Comparison of ENCODE assay signal across 13 mouse cellular contexts in the genomic region with DNA sequence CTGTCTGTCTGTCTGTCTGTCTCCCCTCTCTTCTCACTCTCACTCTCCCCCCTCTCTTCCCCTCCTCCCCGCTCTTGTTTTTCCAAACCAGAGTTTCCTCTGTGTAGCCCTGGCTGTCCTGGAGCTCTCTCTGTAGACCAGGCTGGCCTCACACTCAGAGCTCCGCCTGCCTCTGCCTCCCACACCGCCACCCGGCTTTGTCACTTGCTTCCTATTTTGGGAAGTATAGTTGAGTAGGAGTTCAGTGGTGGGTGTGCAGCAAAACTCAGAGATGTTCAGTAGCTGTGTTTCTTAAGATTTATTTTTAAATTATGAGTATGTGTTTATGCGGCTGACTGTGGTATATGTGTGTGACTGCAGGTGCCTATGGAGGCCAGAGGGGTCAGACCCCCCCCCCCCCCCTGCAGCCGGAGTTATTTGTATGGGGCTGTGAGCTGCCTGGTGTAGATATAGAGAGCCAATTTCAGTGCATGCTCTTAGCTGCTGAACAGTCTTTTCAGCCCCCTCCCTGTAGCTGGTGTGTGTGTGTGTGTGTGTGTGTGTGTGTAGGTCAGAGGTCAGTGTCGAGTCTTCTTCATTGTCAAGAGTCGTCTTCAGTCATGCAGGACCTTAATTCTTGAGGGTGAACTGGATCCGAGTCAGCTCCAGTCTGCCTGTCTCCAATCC. TPM values are rescaled to one million over a fixed set of nuclear protein-coding genes. Genes with fewer than 3 reads are reported as not detected.
A peak's percentile ranks its signal among the peaks of the same experiment; 100 is the strongest.
DNase-seq lines count a peak whose midpoint lies in the region; ATAC-seq and TF ChIP-seq lines count a peak whose summit lies in the region.
"Had no signal": no experiment of that assay in that cellular context is flagged by ENCODE, and none has a peak within 500 bp of the region (broad histone marks: within the 10 kb centered on the region; RNA-seq: fewer than 3 reads in every experiment).

No protein-coding gene starts in this region.

- H3K4me3 ChIP-seq in heart, embryonic 10.5 days, result no peak overlapping the region
- no peak overlapping the region for H3K4me3 ChIP-seq in midbrain, embryonic 10.5 days
- H3K4me3 ChIP-seq in midbrain, postnatal 0 days (ENCODE audit: low read depth, low read length), result no peak overlapping the region
- no peak overlapping the region for H3K4me3 ChIP-seq in stomach, postnatal 0 days (ENCODE audit: low read depth, low read length)
- H3K4me3 ChIP-seq: kidney, embryonic 15.5 days had no signal

- H3K27ac ChIP-seq in heart, embryonic 10.5 days, result peak overlapping the region; percentile 66; the same call in 1 of the 2 replicates
- no peak overlapping the region for H3K27ac ChIP-seq in midbrain, embryonic 10.5 days (replicated peaks)
- H3K27ac ChIP-seq in midbrain, postnatal 0 days (ENCODE audit: low read depth, low read length), result no peak overlapping the region
- H3K27ac ChIP-seq in stomach, postnatal 0 days (replicated peaks), result no peak overlapping the region
- H3K27ac ChIP-seq: kidney, embryonic 15.5 days had no signal

- H3K27me3 ChIP-seq in heart, embryonic 10.5 days (ENCODE audit: insufficient read depth, poor library complexity, severe bottlenecking), result no peaks in the 10 kb centered on the region
- no peaks in the 10 kb centered on the region for H3K27me3 ChIP-seq in midbrain, embryonic 10.5 days (ENCODE audit: low read depth, poor library complexity, severe bottlenecking)
- H3K27me3 ChIP-seq in midbrain, postnatal 0 days (ENCODE audit: insufficient read depth, low read length), result no peaks in the 10 kb centered on the region
- H3K27me3 ChIP-seq in stomach, postnatal 0 days (ENCODE audit: control insufficient read depth, insufficient read depth, low read length), result no peaks in the 10 kb centered on the region
- H3K27me3 ChIP-seq: kidney, embryonic 15.5 days had no signal

- intact Hi-C loops in left cerebral cortex, postnatal 36 days (cut with DNase I), result no loop called here

- no peak overlapping the region for H3K9ac ChIP-seq in midbrain, postnatal 0 days (replicated peaks; ENCODE audit: low read length, poor library complexity, severe bottlenecking)
- no peak overlapping the region for H3K9ac ChIP-seq in stomach, postnatal 0 days (ENCODE audit: low read length)
- H3K9ac ChIP-seq: kidney, embryonic 15.5 days had no signal

- peaks cover 11% of the 10 kb centered on the region for H3K4me1 ChIP-seq in heart, embryonic 10.5 days
- no peaks in the 10 kb centered on the region for H3K4me1 ChIP-seq in midbrain, embryonic 10.5 days
- no peaks in the 10 kb centered on the region for H3K4me1 ChIP-seq in midbrain, postnatal 0 days (ENCODE audit: insufficient read depth, low read length)
- H3K4me1 ChIP-seq in stomach, postnatal 0 days (replicated peaks; ENCODE audit: control insufficient read depth, insufficient read depth), result no peaks in the 10 kb centered on the region
- H3K4me1 ChIP-seq: kidney, embryonic 15.5 days had no signal

- no peak for TF ChIP-seq EP300 in stomach, postnatal 0 days (optimal IDR thresholded peaks at IDR 0.05)

- TF ChIP-seq CTCF in midbrain, postnatal 0 days (IDR thresholded peaks at IDR 0.05), result no peak
- no peak for TF ChIP-seq CTCF in stomach, postnatal 0 days (IDR thresholded peaks at IDR 0.05; ENCODE audit: low read depth)

- ATAC-seq in midbrain, postnatal 0 days (ENCODE audit: low FRiP score), result no peak
- no peak for ATAC-seq in stomach, postnatal 0 days (ENCODE audit: low FRiP score, low TSS enrichment)
- ATAC-seq: hindbrain, embryonic 16.5 days had no signal

- DNase-seq in heart, embryonic 10.5 days (ENCODE audit: low spot score), result peak; percentile 58
- DNase-seq in heart, adult 18-20 months, result no peak
- DNase-seq in midbrain, embryonic 10.5 days (ENCODE audit: low spot score), result peak; percentile 9
- DNase-seq in midbrain, postnatal 0 days (ENCODE audit: low spot score), result no peak
- DNase-seq in left cerebral cortex, postnatal 36 days (ENCODE audit: low spot score in 2 of 2), result peak; percentile 68 to 78
- peak; percentile 8 for DNase-seq in stomach, postnatal 0 days (ENCODE audit: low spot score)
- DNase-seq in adipocyte (ENCODE audit: low spot score), result no peak
- DNase-seq: cerebellum, adult 8-10 months; gastrocnemius, postnatal 14 days; lung, adult 2 months; thymus, adult 18-20 months had no signal

- H3K9me3 ChIP-seq in heart, embryonic 10.5 days, result no peaks in the 10 kb centered on the region
- H3K9me3 ChIP-seq in midbrain, embryonic 10.5 days (replicated peaks), result no peaks in the 10 kb centered on the region
- H3K9me3 ChIP-seq in midbrain, postnatal 0 days (ENCODE audit: low read length), result no peaks in the 10 kb centered on the region
- H3K9me3 ChIP-seq in stomach, postnatal 0 days (ENCODE audit: control insufficient read depth, low read length), result no peaks in the 10 kb centered on the region
- H3K9me3 ChIP-seq: kidney, embryonic 15.5 days had no signal

- H3K36me3 ChIP-seq in heart, embryonic 10.5 days, result peaks cover 71% of the 10 kb centered on the region
- H3K36me3 ChIP-seq in midbrain, embryonic 10.5 days, result peaks cover 100% of the 10 kb centered on the region
- peaks cover 50% of the 10 kb centered on the region for H3K36me3 ChIP-seq in midbrain, postnatal 0 days (ENCODE audit: insufficient read depth, low read length)
- H3K36me3 ChIP-seq in stomach, postnatal 0 days (ENCODE audit: control insufficient read depth, insufficient read depth, low read length), result 0 out of 2 replicates have a peak, but pooled peaks cover 2% of the 10 kb centered on the region

- H3K4me2 ChIP-seq in midbrain, postnatal 0 days (ENCODE audit: low read depth, low read length, poor library complexity, severe bottlenecking), result no peak overlapping the region
- no peak overlapping the region for H3K4me2 ChIP-seq in stomach, postnatal 0 days (replicated peaks; ENCODE audit: low read depth)
- H3K4me2 ChIP-seq: kidney, embryonic 15.5 days had no signal

- WGBS in heart, embryonic 10.5 days, result 85% methylated on average over 9 of the region's 9 CpGs
- 80% methylated on average over 9 of the region's 9 CpGs for WGBS in midbrain, embryonic 10.5 days
- WGBS in midbrain, postnatal 0 days, result 83% methylated on average over 9 of the region's 9 CpGs
- 85% methylated on average over 9 of the region's 9 CpGs for WGBS in stomach, postnatal 0 days

RNA-seq across cellular contexts. Expression of a gene that starts 7.7 kb away (rescaled TPM):
- 11.9 and 13.9 TPM in 2 replicates for polyA plus RNA-seq in heart, embryonic 10.5 days (2016; fragmentation: Nextera tagmentation; extraction: Ambion mirVana)
- 1 to 10 TPM; 8.1 to 9.6 TPM for total RNA-seq in heart, adult 18-20 months (2021)
- polyA plus RNA-seq in midbrain, embryonic 10.5 days (2016; fragmentation: Nextera tagmentation; extraction: Ambion mirVana), result 15.0 and 15.2 TPM in 2 replicates
- total RNA-seq in midbrain, postnatal 0 days (2014; rRNA removed), result 24.6 and 25.6 TPM in 2 replicates
- 21.3 and 22.8 TPM in 2 replicates for polyA plus RNA-seq in midbrain, postnatal 0 days (2015; fragmentation: Nextera tagmentation; extraction: Ambion mirVana)
- total RNA-seq in left cerebral cortex, postnatal 36 days (2021), result 10 to 100 TPM; 32.6 to 33.7 TPM
- 5.5 and 5.9 TPM in 2 replicates for polyA plus RNA-seq in stomach, postnatal 0 days (2015; fragmentation: Nextera tagmentation; extraction: Ambion mirVana)

RNA-seq across cellular contexts. Expression of a gene that starts 55.8 kb away (rescaled TPM):
- polyA plus RNA-seq in heart, embryonic 10.5 days (2016; fragmentation: Nextera tagmentation; extraction: Ambion mirVana), result 369 and 431 TPM in 2 replicates
- total RNA-seq in heart, adult 18-20 months (2021), result 100 to 1,000 TPM; 228 to 240 TPM
- 378 and 386 TPM in 2 replicates for polyA plus RNA-seq in midbrain, embryonic 10.5 days (2016; fragmentation: Nextera tagmentation; extraction: Ambion mirVana)
- 194 and 199 TPM in 2 replicates for total RNA-seq in midbrain, postnatal 0 days (2014; rRNA removed)
- 441 and 451 TPM in 2 replicates for polyA plus RNA-seq in midbrain, postnatal 0 days (2015; fragmentation: Nextera tagmentation; extraction: Ambion mirVana)
- total RNA-seq in left cerebral cortex, postnatal 36 days (2021), result 100 to 1,000 TPM; 357 to 364 TPM
- polyA plus RNA-seq in stomach, postnatal 0 days (2015; fragmentation: Nextera tagmentation; extraction: Ambion mirVana), result 345 and 377 TPM in 2 replicates

Comparison
In these comparisons a context has a peak if more than half of its experiments do, and no peak if none do; other contexts are left out.
1. DNase-seq: peak in heart, embryonic 10.5 days (single experiment), midbrain, embryonic 10.5 days (single experiment), left cerebral cortex, postnatal 36 days (2 of 2) and stomach, postnatal 0 days (single experiment); none in heart, adult 18-20 months (0 of 2), midbrain, postnatal 0 days (single experiment) and adipocyte (single experiment).